Mouse (Mus musculus): ENCODE results near the gene Cnnm2.

The Cnnm2 gene

DNA sequence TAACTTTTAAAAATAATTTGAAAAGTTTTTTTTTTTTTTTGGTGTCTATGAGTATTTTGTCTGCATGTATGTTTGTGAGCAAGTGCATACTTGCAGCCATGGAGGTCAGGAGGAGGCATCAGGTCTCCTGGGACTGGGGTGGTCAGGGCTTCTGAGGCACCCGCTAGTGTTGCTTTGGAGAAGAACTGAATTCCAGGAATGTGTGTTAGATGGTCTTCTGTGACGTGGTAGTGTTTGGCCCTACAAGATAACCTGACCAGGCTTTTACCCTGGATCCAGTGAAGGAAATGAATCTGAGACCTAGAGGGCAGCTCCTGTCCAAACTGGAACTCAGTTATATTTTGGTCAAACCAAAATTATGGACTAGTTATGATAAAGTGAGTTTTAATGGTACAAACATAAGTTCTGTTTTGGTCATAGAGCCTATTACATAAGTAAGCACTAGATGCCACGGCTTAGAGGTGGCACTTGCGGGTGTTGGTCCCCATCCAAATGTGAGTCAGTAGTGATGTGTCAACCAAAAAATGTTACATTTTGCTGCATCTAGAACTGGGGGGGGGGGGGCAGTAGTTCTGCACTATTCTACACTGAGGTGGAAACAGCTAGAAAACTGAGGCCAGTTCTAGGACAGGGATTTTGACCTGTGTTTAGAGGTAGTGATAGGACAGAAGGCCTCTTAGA is 38.6 kb downstream of the Cnnm2 start:
- DNase-seq = peak in 1 of 2 experiments; percentile 53

DNA sequence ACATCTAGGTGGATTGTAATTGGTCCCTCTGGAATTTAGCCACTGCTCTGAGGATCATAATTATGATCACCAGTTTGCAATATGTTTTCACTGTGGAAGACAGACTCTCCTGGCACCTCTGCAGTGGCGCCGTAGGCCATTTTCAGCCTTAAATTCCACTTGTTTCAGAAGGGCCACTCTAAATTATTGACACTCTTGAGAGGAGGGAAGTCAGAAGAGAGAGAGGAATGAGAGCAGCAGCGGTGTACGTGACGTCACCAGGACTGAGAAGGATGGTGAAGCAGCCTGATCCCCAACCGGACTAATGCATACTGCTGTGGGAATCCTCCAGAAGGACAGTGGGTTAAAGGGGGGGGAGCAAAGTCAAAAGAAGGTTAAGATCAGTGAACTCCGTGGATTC is 40.1 kb downstream of the Cnnm2 start:
- DNase-seq = no peak

DNA sequence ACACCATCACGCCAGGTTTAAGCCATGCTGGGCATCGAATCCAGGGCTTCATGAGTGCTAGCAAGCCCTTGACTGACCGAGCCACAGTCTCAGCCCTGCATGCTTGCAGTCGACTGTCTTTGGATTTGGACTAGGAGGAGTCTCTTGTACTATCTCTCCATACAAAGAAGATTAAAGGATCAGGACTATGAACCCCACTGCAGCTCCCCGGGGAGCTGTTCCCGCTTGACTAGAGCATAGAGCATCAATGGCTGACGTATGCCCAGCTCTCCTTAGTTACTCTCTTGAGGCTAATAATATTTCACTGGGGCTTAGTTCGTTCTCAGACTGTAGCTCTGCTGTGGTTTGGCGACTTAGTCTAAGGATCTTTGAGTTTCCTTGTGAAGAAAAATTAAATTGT is 40.9 kb downstream of the Cnnm2 start:
- DNase-seq = no peak

DNA sequence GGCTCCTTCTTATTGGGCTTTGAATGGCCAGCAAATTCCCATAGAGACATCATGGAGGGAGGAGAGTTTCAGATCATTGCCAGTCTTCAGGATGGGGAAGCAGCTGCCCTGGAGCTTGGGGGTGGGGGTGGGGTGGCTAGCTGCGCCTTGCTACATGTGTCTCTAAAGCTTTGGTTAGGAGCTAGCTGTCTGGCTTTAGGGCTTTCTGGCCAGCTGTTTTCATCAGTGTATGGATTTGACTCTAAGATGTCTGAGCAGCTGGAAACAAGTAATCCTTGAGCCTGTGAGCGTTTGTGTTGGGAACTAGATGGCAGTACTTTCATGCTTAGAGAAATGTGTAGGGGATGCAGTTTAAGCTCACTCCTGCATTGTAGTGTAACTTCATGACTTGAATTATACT is 42.3 kb downstream of the Cnnm2 start:
- DNase-seq = no peak

DNA sequence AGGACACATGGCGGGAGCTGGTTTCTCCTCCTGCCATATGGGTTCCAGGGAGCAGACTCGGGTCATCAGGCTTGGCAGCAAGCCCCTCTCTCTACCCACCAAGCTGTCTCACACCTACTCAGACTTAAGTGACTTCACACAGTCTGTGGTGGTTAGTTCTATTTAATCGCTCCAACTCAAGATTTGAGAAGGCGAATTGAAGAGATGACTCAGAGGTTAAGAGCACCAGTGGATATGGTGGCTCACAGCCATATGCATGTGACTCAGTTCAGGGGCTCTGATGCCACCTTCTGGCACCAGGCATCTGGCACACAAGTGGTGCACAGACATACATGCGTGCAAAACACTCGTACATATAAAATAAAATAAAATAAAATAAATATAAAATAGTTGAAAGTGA is 43.4 kb downstream of the Cnnm2 start:
- peak; percentile 50 to 75 for DNase-seq

DNA sequence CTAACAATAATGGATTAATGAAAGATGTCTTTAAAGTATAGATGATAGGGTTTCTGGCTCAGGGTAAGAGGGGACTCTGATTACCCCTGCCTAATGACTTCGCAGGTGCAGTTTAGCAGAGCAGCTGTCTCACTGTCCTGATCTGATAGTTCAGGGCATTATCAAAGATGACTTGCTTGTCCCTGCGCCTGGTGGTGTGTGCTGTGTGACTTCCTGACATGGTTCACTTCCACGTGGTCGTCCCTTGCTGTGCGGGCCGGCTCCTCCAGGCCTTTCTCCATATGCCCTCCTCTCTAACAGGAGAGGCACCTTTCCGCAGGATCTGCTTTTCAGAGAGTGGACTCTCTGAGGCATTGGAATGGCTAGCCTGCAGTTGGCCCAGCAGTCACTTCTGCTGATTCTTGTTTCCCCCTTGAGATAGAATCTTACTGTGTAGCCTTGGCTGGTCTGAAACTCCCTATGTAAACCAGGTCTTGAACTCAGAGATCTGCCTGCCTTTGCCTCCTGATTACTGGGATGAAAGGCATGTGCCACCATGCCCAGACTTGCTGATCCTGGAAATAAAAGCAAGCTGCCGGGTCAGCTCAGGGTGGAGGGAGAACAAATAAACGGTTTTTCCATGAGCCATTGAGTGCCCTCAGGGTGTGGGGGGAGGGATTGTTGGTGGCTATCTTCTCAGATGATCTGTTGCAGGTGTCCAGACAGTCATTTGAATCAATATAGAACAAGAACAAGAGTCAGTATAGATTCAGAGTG is 44.7 kb downstream of the Cnnm2 start:
- peak; percentile 39 to 55 for DNase-seq

DNA sequence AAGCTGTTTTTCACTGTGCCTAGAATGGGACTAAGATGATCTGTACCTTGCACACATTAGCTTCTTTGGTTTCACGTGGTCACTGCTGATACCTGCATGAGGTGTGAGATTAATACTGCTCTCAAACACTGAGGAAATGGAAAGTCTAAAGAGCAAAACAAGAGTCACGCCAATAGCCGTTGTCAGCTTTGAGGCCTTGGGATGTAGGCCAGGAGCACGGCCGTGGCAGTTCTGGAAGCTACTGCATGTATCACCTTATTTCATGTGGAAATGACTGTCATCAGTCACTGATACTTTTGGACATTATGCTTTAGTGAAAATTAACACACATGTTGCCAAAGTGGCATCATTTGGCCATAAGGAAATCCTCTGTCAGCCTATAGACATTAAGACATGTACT is 46.9 kb downstream of the Cnnm2 start:
- DNase-seq = no peak

DNA sequence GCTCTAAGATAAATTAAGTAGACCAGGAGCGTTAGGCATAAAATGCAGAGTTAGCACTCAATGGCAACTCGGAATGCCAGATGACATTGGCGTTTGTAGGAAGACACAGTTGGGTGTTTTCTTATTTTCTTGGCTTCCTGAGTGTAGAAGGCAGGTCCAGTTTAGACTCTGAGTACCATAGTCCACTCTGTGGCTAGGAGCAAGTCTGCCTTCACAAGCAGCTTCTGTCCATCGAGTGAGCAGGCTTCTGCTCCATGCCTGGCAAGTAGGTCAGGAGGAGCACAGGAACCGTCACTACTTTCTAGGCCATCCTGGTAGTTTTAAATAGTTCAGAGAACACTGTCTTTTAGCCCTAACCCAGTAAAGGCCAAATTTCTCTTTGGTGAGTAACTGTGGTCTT is 47.6 kb downstream of the Cnnm2 start:
- DNase-seq = no peak

DNA sequence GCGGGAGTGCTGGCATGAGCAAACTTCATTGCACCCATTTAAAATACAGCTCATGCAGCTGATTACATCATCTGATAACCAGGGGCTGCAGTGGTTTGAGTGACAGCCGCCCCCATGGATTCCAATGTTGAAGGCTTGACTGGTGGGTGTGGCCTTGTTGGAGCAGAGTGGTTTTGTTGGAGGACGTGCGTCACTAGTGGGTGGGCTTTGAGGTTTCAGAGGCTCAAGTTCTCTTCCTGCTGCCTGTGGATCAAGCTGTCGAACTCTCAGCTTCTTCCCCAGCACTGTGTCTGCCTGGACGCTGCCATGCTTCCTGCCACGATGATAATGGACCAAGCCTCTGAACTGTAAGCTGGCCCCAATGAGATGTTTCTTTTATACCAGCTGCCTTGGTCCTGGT is 57.9 kb downstream of the Cnnm2 start:
- no peak for DNase-seq

DNA sequence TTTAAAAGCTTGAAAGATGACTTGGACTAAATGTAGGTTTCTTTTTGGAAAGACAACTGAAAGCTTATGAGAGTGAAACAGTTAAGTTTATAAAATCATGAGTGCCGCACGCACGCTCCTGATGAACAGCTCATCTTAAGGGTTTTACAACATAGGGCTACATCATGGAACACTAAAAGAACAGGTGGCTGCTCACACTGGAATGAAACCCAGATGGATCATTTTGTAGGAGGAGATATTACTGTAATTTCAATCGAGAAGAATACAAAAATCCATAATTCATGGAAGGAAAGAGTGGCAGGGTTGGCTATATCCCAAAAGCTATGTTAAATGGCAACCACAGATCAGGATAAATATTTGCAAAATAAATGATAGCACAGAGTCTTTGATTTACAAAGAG is 61.1 kb downstream of the Cnnm2 start:
- no peak for DNase-seq

DNA sequence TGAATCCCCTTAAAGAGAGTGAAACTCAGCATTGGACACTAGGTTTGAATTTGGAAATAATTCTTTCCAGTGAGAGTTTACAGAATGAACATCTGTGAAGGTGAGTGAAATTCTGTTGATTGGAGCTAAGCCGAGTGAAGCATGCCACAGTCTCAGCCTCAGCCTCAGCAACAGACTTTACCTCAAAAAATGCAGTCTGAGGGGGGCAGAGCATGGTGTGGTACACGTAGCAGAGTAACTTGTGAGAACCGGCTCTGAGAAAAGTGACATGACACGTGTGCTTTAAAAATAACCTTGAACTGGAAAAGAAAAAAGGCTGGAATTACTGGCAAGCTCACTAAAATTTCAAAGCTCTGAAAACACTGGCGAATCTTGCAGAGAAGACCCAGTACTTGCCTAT is 62.4 kb downstream of the Cnnm2 start:
- no peak for DNase-seq

DNA sequence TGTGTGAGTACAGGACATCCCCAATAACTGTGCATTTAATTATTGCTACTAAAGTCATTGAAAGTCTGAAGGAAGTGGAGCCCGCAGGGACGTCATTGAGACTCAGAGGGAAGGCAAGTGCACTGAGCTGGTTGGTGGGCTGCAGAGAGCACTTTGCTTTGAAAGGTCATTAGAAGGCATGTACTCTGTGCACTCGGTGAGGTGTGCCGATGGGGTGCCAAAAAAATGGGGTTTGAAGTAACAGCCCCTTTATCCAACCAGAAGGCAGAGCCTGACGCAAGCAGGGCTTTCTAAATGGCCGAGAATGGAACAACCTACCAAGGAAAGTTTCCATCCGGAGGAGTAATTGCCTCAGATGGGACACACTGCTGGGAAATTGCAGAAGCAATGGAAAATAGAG is 63.5 kb downstream of the Cnnm2 start:
- DNase-seq = no peak

DNA sequence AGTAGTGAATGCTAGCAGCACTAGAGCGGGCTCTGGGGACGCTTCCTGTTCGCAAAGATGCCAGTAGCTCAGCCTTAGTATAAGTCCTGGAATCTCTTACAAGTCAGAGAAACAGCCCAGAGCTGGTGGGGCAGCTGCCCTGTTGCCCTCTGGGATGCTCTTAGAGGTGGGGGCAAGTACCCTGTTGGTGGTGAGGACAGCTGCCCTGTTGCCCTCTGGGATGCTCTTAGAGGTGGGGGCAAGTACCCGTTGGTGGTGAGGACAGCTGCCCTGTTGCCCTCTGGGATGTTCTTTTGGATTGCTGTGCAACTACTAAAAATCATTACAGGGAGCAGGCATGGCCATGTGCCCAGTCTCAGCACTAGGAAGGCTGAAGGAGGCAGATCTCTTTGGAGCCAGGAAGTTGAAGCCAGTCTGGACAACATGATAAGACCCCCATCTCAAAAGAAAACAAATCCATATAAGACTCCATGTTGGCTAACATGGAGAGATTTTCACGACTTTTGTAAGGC is 66.3 kb downstream of the Cnnm2 start:
- DNase-seq = no peak

DNA sequence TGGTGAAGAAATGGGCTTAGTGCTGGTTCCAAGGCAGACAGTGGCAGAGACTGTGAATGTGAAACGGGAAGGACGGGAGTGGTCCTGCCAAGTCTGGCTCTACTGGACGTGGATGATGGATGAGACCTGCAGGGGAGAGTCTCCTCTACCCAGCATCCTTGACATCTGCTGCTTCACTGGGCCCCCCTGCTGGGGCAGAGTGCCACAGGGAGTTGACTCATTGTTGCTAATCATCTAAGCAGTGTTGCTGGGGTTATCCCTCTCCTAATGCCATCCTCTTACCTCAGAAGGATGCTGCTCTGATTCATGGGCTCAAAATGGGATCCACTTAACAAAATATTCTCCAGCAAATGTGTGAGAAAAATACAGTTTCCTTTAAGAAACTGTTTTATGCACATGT is 67.6 kb downstream of the Cnnm2 start:
- peak; percentile 32 to 63 for DNase-seq

DNA sequence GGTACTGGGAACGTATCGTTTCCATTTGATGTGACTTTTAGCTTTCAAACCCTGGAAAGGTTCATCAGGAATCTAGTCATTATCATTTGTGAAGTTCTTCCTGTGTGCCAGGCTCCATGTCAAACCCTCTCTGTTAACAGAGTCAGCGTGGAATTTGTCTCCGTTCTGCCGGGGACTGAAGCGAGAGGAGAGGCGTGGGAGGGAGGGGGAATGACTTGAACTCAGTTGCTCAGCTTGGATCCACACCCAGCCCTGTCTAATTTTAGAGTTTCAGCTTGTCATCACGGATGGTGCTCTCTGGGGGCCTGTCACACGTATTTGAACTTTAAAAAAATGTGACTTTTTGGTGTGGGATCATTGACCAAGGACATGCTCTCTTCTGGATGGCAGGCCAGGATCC is 70.0 kb downstream of the Cnnm2 start:
- no peak for DNase-seq

DNA sequence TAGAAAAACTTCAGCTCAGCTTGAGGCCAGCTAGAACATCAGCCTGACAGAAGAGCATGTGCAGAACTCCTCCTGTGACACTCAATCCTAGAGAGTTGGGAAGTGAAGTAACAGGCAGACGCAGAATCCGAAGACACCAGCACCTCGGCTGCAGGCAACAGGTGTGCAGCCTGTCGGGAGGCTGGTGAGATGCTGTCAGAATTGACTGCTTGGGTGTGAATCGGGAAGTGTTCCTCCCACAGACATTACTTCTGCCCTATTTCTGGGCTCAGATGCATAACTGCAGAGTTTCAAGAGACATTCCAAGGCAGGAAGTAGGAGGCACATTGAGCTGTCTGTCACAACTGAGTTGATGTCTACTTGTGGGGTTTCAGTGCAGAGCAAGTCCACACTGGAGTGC is 72.9 kb downstream of the Cnnm2 start:
- no peak for DNase-seq

DNA sequence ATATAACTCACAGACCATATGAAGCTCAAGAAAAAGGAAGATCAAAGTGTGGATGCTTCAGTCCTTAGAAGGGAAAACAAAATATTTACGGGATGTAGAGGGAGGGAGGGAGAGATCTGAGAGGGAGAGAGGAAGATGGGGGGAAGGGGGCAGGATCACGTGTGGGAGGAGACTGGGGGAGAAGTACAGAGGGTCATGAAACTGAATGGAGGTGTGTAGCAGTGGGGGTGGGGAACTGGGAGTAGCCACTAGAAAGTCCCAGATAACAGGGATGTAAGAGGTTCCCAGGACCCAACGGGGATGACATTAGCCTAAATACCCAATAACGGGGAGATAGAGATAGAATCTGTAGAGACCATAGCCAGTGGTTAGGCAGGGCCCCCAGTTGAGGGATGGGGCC is 73.9 kb downstream of the Cnnm2 start:
- no peak for DNase-seq

DNA sequence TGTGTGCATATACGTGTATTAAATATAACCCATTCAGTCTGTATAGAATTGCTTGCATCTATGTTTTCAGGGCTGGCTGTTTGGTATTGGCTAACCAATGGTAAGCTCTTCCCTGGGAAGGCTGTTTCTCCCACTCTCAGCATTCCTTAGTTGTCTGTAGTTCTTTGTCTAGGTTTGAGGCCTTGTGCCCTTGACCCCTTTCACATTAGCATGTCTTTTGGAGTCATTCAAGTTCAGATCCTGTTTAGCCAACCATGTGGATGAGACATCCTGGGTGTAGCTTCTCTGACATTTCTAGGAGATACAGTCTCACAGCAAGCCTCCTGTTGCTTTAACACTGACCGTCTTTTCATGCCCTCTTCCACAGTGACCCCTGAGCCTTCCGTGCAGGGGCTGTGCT is 74.7 kb downstream of the Cnnm2 start:
- no peak for DNase-seq

DNA sequence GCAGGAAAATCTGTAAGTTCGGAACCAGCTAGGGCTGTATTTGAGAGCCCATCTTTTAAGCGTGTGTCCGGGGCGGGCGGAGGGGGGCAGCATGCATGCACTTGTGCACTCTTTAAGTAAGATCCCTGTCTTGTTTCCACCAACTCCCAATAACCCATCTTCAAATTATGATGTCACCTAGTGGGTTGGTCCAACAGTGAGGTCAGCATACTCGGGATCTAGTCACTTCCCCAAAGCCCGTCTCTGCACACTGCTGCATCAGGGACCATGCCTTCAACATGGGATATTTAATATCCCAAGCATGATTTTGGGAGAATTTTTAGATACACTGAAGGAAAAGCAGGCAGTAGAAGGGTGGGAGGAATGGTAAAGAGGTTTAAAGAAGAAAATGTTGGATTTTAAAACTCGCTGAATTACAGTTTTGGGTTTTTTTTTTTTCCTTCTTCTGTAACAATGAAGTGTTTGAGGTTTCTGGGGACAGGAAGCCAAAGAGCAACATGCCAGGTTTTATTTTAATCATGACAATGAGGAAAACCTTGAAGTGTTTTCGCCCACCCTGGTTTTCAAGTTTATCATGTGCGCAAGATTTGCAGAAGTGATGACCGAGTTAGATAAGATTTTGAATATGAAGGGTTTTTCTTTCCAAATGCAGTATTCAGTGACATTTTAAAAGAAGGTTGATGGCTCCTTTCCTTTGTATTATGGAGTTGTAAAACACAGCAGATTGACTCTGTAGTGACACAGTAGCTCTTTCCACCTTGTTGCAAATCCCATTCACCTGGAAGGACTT is 76.1 kb downstream of the Cnnm2 start:
- DNase-seq = no peak

DNA sequence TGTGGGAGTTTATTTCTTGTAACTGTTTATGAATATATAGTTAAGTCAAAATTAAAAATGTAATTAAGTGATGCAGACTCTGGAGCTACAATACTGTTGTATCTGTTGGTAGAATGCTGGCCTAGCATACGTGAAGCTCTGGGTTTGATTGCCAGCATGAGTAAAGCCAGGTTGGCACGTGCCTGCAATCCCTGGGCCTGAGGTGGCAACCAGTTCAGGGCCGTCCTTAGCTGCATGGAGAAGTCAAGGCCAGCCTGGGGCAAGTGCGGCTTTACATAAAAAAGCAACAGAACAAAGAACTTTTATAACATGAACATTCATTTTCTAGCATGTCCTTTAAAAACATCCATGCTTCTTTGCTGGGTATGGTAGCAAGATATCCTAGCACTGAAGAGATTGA is 79.6 kb downstream of the Cnnm2 start:
- no peak for DNase-seq

DNA sequence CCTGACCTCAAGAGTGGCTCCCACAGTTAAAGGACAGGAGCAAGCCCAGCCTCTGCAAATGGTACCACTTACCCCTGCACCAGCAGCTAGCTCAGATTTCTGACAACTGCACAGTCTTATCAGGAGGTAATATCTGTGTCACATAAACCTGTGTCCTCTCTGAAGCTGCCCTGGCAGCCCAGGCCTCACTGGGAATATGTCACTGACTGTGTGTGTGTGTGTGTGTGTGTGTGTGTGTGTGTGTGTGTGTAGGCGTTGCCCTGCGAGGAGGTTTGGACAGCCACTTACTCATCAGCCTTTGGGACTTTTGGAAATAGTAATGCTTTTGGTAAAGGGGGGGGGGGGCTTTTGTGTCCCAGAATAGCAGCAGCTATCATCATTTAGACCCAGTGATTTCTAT is 81.6 kb downstream of the Cnnm2 start:
- no peak for DNase-seq

DNA sequence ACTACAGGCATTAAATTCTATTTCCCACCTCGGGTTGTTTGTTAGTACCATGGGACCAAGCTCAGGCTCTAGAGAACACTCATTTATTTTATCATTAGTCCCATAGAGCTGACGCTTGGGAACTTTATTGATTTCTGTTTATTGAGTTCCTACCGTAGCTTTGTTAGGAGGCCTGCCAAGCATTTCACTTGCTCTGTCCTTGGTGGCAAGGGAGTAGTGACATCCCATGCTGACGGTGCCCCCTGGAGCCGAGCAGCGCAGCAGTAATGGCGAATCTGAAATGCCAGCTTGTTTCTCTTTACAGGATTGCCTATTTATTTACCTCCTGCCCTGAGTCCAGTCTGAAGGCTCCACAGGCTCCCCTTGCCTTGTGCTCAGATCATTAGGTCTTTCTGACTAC is 84.7 kb downstream of the Cnnm2 start:
- DNase-seq = no peak

DNA sequence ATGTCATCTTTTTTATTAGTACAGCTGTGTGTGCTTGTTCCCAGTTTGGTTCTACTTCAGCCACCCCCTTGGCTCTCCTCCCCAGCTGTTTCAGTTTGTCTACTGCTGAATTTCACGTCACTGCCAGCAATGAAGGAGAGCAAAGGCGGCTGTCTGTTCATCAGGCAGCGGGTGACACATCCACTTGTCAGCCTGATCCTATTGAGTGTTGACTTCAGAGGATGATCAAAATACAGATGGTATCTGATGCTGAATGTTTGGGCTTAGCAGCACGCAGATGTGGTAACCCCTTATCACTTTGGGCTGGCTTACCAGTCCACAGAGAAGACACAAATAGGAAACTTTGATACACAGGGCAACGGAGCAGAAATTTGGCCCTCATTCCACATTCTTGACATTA is 85.1 kb downstream of the Cnnm2 start:
- DNase-seq = no peak
